Mouse (Mus musculus): ENCODE results near the gene Zfp770.
"Not testable (repeated sequence)": the region's sequence is repeated elsewhere in the genome, so short reads cannot be mapped to it uniquely, and the experiment has no call there.

Zfp770 gene

GRCm38 (mm10) chr2:114200932-114201559 lies at the start of gene Zfp770:
Gene Zfp770 (minus strand): TSS chr2:114201469.
- CTCF ChIA-PET, result no interaction called here

- CTCF ChIA-PET, result no interaction called here
Observed at GRCm38 (mm10) chr2:114249440-114249839, 48.2 kb upstream of the Zfp770 start.

- CTCF ChIA-PET, result no interaction called here
Observed at GRCm38 (mm10) chr2:114237639-114238038, 36.4 kb upstream of the Zfp770 start.

- CTCF ChIA-PET, result no interaction called here
Observed at GRCm38 (mm10) chr2:114236566-114236965, 35.3 kb upstream of the Zfp770 start.

DNA sequence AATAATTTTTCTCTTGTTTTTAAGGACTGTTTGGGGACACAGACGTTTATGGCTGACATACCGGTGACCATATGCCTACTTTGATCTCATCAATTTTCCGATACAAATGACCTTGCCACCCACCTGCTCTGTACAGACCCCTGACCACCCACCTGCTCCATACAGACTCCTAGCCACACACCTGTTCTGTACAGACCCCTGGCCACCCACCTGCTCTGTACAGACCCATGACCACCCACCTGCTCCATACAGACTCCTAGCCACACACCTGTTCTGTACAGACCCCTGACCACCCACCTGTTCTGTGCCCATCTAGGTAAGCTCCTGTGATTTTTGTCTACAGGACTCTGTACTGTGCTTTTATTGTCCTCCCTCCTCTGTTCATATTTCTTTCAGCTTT lies 34.3 kb upstream of the Zfp770 start:
- CTCF ChIA-PET, result no interaction called here

DNA sequence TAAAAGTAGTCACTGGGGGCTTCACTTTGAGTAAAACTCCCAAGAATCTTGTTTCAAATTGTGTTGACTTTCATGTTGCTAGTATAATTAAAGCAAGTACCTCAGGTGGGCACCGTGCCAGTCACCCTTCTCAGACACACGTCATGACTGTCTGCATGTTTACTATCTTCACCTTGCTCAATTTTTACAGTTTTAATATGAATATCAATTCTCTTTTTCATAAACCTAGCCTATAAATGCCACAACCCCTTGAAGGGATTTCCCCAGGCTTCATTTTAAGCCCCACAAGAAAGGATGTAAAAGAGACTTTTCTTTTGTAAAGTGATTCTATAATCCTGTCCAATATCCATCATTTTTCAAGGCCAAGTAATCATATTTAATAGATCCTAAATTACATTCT lies 30.0 kb upstream of the Zfp770 start:
- CTCF ChIA-PET, result no interaction called here

DNA sequence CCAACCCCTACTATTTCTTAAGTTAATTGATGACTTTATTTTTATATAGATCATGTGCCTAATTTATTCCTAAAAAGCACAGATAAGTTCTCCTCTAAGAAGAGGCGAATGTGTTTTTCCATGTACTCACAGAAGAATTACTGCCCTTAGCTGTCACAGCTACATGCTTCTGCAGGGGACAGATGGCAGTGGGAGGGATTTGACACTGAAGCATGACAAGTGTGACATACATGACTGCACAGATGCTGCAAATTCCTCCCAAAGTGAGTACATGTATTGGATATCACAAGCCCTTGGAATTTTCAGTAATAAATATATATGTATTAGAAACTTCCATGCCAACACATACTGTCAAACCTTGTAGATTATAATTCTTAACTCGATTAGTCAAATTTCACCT lies 27.4 kb upstream of the Zfp770 start:
- CTCF ChIA-PET, result no interaction called here

DNA sequence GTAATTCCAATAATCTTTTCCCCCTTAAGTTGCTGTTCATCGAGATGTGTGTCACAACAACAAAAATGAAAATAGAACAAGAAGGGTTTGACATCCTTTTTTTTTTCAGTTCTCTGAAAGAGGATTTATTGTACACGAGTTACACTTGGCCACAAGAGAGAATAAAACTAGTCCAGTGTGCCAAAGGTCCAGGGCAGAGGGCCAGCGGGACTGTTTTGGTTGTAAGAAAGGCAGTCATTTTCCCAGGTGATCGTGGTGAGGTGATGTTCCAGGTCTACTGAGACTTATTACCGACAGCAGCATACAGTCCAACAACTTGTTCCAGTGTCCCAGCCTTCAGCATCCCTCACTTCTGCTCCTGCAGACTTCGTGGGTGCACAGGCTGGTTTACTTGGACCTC lies 3.8 kb upstream of the Zfp770 start:
- CTCF ChIA-PET, result no interaction called here

- CTCF ChIA-PET, result no interaction called here
Observed at GRCm38 (mm10) chr2:114201574-114201973, 305 bp upstream of the Zfp770 start.

GRCm38 (mm10) chr2:114196421-114196820 lies 4.8 kb downstream of the Zfp770 start:
- CTCF ChIA-PET, result no interaction called here

DNA sequence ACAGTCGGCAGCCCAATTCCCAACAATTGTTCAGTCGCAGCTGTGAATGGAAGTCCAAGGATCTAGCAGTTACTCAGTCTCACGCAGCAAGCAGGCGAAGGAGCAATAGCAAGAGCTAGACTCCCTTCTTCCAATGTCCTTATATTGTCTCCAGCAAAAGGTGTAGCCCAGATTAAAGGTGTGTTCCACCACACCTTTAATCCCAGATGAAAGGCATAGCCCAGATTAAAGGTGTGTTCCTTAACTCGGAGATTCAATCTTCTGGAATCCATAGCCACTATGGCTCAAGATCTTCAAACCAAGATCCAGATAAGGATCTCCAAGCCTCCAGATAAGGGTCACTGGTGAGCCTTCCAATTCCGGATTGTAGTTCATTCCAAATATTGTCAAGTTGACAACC lies 14.3 kb downstream of the Zfp770 start, which contains the start of gene Aqr:
Gene Aqr, minus strand, starts transcription at position 101 of the 400 bp plus-strand sequence.
- CTCF ChIA-PET, result not testable (repeated sequence)

GRCm38 (mm10) chr2:114177802-114178733 lies 23.2 kb downstream of the Zfp770 start:
- CTCF ChIA-PET, result no interaction called here

GRCm38 (mm10) chr2:114174651-114175484 lies 26.4 kb downstream of the Zfp770 start:
- CTCF ChIA-PET, result no interaction called here

DNA sequence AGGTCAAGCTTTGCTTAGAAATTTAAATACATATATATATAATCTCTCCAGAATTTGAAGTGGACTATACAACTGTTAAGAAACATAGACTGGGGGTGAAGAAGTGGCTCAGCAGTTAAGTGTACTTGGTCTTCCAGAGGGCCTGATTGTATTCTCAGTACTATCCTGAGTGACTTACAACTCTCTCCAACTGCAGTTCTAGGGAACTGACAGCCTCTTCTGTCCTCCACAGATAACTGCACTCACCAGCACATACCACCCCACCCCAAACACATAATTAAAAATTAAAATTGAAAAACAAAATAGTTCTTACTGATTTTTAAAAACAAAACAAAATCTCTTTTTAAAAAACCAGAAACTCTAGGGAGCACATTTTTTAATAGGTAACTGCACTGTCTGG lies 28.0 kb downstream of the Zfp770 start:
- CTCF ChIA-PET, result no interaction called here

- CTCF ChIA-PET, result no interaction called here
Observed at GRCm38 (mm10) chr2:114167837-114168236, 33.4 kb downstream of the Zfp770 start.

GRCm38 (mm10) chr2:114161978-114162377 lies 39.3 kb downstream of the Zfp770 start:
- CTCF ChIA-PET, result no interaction called here

GRCm38 (mm10) chr2:114157345-114157744 lies 43.9 kb downstream of the Zfp770 start:
- CTCF ChIA-PET, result no interaction called here

DNA sequence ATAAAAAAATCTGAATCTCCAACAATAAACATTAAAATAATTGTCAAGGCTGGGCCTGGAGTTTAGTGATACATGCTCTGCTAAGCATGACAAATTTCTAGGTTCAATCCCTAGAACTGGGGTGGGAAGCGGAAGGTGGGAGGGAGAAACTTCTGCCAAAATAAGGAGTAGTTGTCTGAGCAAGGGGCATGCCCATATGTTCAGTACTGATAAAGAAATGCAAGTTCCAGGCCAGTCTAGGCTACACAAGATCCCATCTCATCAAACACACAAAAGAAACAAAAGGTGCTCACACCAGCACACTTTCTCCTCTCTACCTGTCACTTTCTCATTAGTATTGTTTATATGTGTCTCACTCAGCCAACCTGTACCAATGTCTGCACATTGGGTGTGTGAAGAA lies 44.6 kb downstream of the Zfp770 start:
- CTCF ChIA-PET, result no interaction called here

- CTCF ChIA-PET, result no interaction called here
Observed at GRCm38 (mm10) chr2:114153247-114153646, 48.0 kb downstream of the Zfp770 start.

DNA sequence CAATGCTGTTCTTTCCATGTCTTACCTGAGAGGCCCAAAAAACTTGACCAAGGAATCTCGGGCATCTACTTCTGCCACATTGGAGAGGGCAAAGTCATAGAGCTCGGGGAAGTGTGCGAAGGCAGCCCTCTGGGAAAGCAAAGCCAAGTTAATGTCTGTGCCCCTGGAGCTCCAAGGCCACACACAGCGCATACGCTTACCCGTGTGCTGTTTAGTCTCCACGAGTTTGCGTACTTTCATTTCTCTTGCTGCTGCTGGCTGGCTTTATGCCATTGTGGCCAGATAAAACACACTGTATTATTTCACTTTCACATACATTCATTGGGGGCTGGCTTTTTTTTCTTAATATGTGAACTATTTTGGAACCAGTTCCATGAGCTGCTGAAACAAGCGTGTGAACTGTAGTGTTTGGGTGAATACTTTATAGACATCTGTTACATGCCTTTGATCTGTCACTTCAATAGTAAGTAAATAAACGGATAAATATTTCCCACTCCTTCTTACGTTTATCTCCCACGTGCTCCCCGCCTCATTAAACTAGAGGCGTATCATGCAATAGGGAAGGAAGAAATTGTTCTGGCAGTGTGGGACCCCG lies 54.3 kb downstream of the Zfp770 start:
- CTCF ChIA-PET, result no interaction called here

DNA sequence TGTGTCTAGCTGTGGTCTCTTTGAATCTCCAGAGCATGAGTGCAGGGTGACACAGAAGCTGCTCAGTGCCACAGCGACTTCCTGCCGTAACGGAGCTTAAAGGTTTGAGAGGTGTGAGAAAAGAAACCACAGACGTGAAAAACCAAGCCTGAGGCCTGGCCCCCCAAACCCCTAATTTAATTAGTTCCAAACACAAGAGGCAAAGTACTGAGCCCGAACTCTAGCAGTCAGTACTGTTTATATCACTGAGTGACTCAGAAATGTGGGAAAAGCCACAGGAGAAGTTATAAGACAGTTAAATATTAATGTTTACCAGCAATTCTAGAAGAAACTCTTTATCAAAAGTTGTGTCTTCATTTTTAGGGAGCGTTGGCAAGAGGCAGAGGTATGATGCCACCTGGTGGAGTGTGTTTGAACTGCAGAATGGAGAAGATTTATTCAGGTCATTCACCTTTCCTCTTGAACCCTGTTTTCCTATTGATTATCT lies 55.9 kb downstream of the Zfp770 start:
- CTCF ChIA-PET, result no interaction called here

DNA sequence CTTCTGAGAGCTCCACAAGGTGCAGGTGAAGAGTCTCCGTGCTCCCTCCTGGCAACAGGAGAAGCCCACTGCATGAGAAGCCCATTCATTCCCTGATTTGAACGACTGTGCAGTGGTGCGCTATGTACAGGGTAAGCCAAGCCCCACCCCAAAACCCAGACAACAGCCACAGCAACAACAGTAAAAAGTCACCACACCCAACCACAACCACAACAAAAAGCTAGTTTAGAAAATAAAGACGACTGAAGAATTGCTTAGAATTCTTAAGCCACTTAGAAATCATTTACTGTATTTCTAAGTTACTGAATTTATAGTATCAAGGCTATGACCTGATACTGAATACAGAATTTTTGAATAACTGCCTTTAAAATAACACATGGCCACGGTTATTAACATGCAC lies 56.4 kb downstream of the Zfp770 start:
- CTCF ChIA-PET, result no interaction called here
